Comparison of ENCODE assay signal across 16 mouse cellular contexts in genomic region chr7:27193731-27194130, GRCm38 (mm10). TPM values are rescaled to one million over a fixed set of nuclear protein-coding genes. Genes with fewer than 3 reads are reported as not detected.
DNase-seq lines count a peak whose midpoint lies in the region; ATAC-seq and TF ChIP-seq lines count a peak whose summit lies in the region.
"Had no signal": no experiment of that assay in that cellular context is flagged by ENCODE, and none has a peak within 500 bp of the region (broad histone marks: within the 10 kb centered on the region; RNA-seq: fewer than 3 reads in every experiment).

No protein-coding gene starts in this region.

- no peaks in the 10 kb centered on the region for H3K9me3 ChIP-seq in kidney, embryonic 14.5 days (ENCODE audit: control insufficient read depth, low read length)
- no peaks in the 10 kb centered on the region for H3K9me3 ChIP-seq in ES-E14 (ENCODE audit: control insufficient read depth, insufficient read depth, low read depth, low read length)
- no peaks in the 10 kb centered on the region for H3K9me3 ChIP-seq in embryonic facial prominence, embryonic 14.5 days (ENCODE audit: control insufficient read depth, low read length)
- H3K9me3 ChIP-seq in midbrain, embryonic 12.5 days = 0 out of 2 replicates have a peak, but pooled peaks cover 3% of the 10 kb centered on the region
- H3K9me3 ChIP-seq: embryonic facial prominence, embryonic 15.5 days had no signal

- H3K9ac ChIP-seq in kidney, embryonic 14.5 days (ENCODE audit: low read depth, low read length) = 0 out of 2 replicates have a peak overlapping the region, but pooled peaks have one; percentile 1
- peak overlapping the region; percentile 56; the same call in 1 of the 2 replicates for H3K9ac ChIP-seq in ES-E14 (ENCODE audit: insufficient read depth, low read depth, low read length, poor library complexity, severe bottlenecking)
- peak overlapping the region; percentile 46 for H3K9ac ChIP-seq in embryonic facial prominence, embryonic 14.5 days (ENCODE audit: low read depth, low read length)
- no peak overlapping the region; the same call in 1 of the 2 replicates for H3K9ac ChIP-seq in midbrain, embryonic 12.5 days (replicated peaks)
- H3K9ac ChIP-seq: embryonic facial prominence, embryonic 15.5 days had no signal

- H3K27ac ChIP-seq in kidney, embryonic 14.5 days (ENCODE audit: low read depth, low read length) = no peak overlapping the region
- H3K27ac ChIP-seq in ES-E14 (ENCODE audit: insufficient read depth, low read depth, low read length, poor library complexity, severe bottlenecking) = no peak overlapping the region
- no peak overlapping the region for H3K27ac ChIP-seq in embryonic facial prominence, embryonic 14.5 days (replicated peaks; ENCODE audit: low read depth, low read length)
- H3K27ac ChIP-seq in midbrain, embryonic 12.5 days (replicated peaks) = no peak overlapping the region
- H3K27ac ChIP-seq: embryonic facial prominence, embryonic 15.5 days had no signal

- H3K4me1 ChIP-seq in kidney, embryonic 14.5 days (ENCODE audit: control insufficient read depth, insufficient read depth, low read length) = peaks cover 12% of the 10 kb centered on the region; the same call in 1 of the 2 replicates
- peaks cover 4 to 17% of the 10 kb centered on the region in 2 experiments for H3K4me1 ChIP-seq in ES-E14 (ENCODE audit: control insufficient read depth in 2 of 2, insufficient read depth in 2 of 2, low read length in 2 of 2, poor library complexity in 1 of 2)
- H3K4me1 ChIP-seq in embryonic facial prominence, embryonic 14.5 days (ENCODE audit: control insufficient read depth, insufficient read depth, low read length) = peaks cover 11% of the 10 kb centered on the region
- peaks cover 24% of the 10 kb centered on the region for H3K4me1 ChIP-seq in midbrain, embryonic 12.5 days

- DNase-seq in kidney, adult 8-10 months = no peak
- DNase-seq in ES-E14 (ENCODE audit: low read depth, low spot score) = no peak
- no peak for DNase-seq in embryonic facial prominence, embryonic 14.5 days (ENCODE audit: low spot score)
- DNase-seq in layer of hippocampus, postnatal 10 days (ENCODE audit: low spot score in 2 of 2) = no peak
- no peak for DNase-seq in spleen, postnatal 4 days (ENCODE audit: low spot score in 2 of 2)
- DNase-seq in cerebellum, adult 9-11 months = no peak
- DNase-seq: gastrocnemius, postnatal 14 days; kidney, postnatal 36 days; right cerebral cortex, postnatal 4 days had no signal

- in situ Hi-C loops in ES-E14 (cut with MboI; ENCODE audit: low sequenced_read_pairs in 2 of 2, unreplicated experiment in 2 of 2) = no loop called here

- no peaks in the 10 kb centered on the region for H3K27me3 ChIP-seq in kidney, embryonic 14.5 days (ENCODE audit: control insufficient read depth, insufficient read depth, low read length)
- H3K27me3 ChIP-seq in embryonic facial prominence, embryonic 14.5 days (replicated peaks; ENCODE audit: control insufficient read depth, insufficient read depth, low read length) = no peaks in the 10 kb centered on the region
- no peaks in the 10 kb centered on the region for H3K27me3 ChIP-seq in midbrain, embryonic 12.5 days
- H3K27me3 ChIP-seq: embryonic facial prominence, embryonic 15.5 days had no signal

- H3K4me3 ChIP-seq in kidney, embryonic 14.5 days (ENCODE audit: low read length) = no peak overlapping the region
- H3K4me3 ChIP-seq in ES-E14 (ENCODE audit: insufficient read depth in 1 of 2, low read depth in 1 of 2, low read length in 2 of 2, poor library complexity in 1 of 2, severe bottlenecking in 1 of 2) = no peak overlapping the region
- H3K4me3 ChIP-seq in embryonic facial prominence, embryonic 14.5 days (ENCODE audit: low read depth, low read length) = peak overlapping the region; percentile 73
- no peak overlapping the region for H3K4me3 ChIP-seq in midbrain, embryonic 12.5 days

- peaks cover 54% of the 10 kb centered on the region for H3K36me3 ChIP-seq in kidney, embryonic 14.5 days (ENCODE audit: control insufficient read depth, insufficient read depth, low read length)
- peaks cover 56% of the 10 kb centered on the region for H3K36me3 ChIP-seq in ES-E14 (ENCODE audit: control insufficient read depth, insufficient read depth, low read length, poor library complexity, severe bottlenecking)
- H3K36me3 ChIP-seq in embryonic facial prominence, embryonic 14.5 days (ENCODE audit: control insufficient read depth, insufficient read depth, low read length) = peaks cover 57% of the 10 kb centered on the region
- H3K36me3 ChIP-seq in midbrain, embryonic 12.5 days = peaks cover 53% of the 10 kb centered on the region

- ATAC-seq in kidney, embryonic 14.5 days (ENCODE audit: low FRiP score, low TSS enrichment) = no peak
- no peak for ATAC-seq in embryonic facial prominence, embryonic 14.5 days (ENCODE audit: low read depth)
- no peak for ATAC-seq in midbrain, embryonic 12.5 days (ENCODE audit: low FRiP score, low read depth)

- WGBS in kidney, embryonic 14.5 days = 82% methylated on average over 4 of the region's 4 CpGs
- 82% methylated on average over 4 of the region's 4 CpGs for WGBS in embryonic facial prominence, embryonic 14.5 days
- WGBS in midbrain, embryonic 12.5 days = 93% methylated on average over 4 of the region's 4 CpGs

- no peak overlapping the region; the same call in 1 of the 2 replicates for H3K4me2 ChIP-seq in kidney, embryonic 14.5 days (replicated peaks; ENCODE audit: low read depth, low read length)
- H3K4me2 ChIP-seq in embryonic facial prominence, embryonic 14.5 days (ENCODE audit: low read depth, low read length) = peak overlapping the region; percentile 89; the same call in 1 of the 2 replicates
- peak overlapping the region; percentile 25 for H3K4me2 ChIP-seq in midbrain, embryonic 12.5 days (replicated peaks)

TF ChIP-seq in ES-E14, 5 proteins besides CTCF, POLR2A, EP300 and RAD21:
- TF ChIP-seq ZC3H11A (IDR thresholded peaks at IDR 0.05; ENCODE audit: borderline replicate concordance, low read depth, low read length) = no peak

RNA-seq across cellular contexts. Expression of gene BC024978, which starts 1.9 kb away (rescaled TPM):
- polyA plus RNA-seq in kidney, embryonic 14.5 days (2014; fragmentation: Nextera tagmentation; extraction: Ambion mirVana) = 2.9 and 4.5 TPM in 2 replicates
- total RNA-seq in ES-E14 (2012; rRNA removed) = 10.4 and 12.0 TPM in 2 replicates
- polyA plus RNA-seq in embryonic facial prominence, embryonic 14.5 days (2014; fragmentation: Nextera tagmentation; extraction: Ambion mirVana) = 3.0 and 3.6 TPM in 2 replicates
- 3.9 and 4.5 TPM in 2 replicates for polyA plus RNA-seq in midbrain, embryonic 12.5 days (2016; fragmentation: Nextera tagmentation; extraction: Ambion mirVana)
- total RNA-seq in layer of hippocampus, postnatal 10 days (2021) = 10 to 100 TPM; 17.8 to 22.1 TPM

RNA-seq across cellular contexts. Expression of gene Snrpa, which starts 2.3 kb away (rescaled TPM):
- 322 and 327 TPM in 2 replicates for polyA plus RNA-seq in kidney, embryonic 14.5 days (2014; fragmentation: Nextera tagmentation; extraction: Ambion mirVana)
- total RNA-seq in ES-E14 (2012; rRNA removed) = 113 and 129 TPM in 2 replicates
- polyA plus RNA-seq in embryonic facial prominence, embryonic 14.5 days (2014; fragmentation: Nextera tagmentation; extraction: Ambion mirVana) = 187 and 232 TPM in 2 replicates
- 277 and 286 TPM in 2 replicates for polyA plus RNA-seq in midbrain, embryonic 12.5 days (2016; fragmentation: Nextera tagmentation; extraction: Ambion mirVana)
- 10 to 100 TPM; 78.9 to 87.5 TPM for total RNA-seq in layer of hippocampus, postnatal 10 days (2021)

RNA-seq across cellular contexts. Expression of gene Mia, which starts 12.8 kb away (rescaled TPM):
- 24.5 and 30.8 TPM in 2 replicates for polyA plus RNA-seq in kidney, embryonic 14.5 days (2014; fragmentation: Nextera tagmentation; extraction: Ambion mirVana)
- 12.5 and 36.3 TPM in 2 replicates for total RNA-seq in ES-E14 (2012; rRNA removed)
- 102 and 115 TPM in 2 replicates for polyA plus RNA-seq in embryonic facial prominence, embryonic 14.5 days (2014; fragmentation: Nextera tagmentation; extraction: Ambion mirVana)
- 5.1 and 11.1 TPM in 2 replicates for polyA plus RNA-seq in midbrain, embryonic 12.5 days (2016; fragmentation: Nextera tagmentation; extraction: Ambion mirVana)
- 10 to 100 TPM; 10.9 to 13.9 TPM for total RNA-seq in layer of hippocampus, postnatal 10 days (2021)
- total RNA-seq: neutrophil, adult 5-6 weeks had no signal

RNA-seq across cellular contexts. Expression of gene Gm21983, which starts 12.8 kb away (rescaled TPM):
- not detected in 2 replicates for polyA plus RNA-seq in kidney, embryonic 14.5 days (2014; fragmentation: Nextera tagmentation; extraction: Ambion mirVana)
- total RNA-seq in ES-E14 (2012; rRNA removed) = 1.3 TPM in 1 of 2 replicates, not detected in the other
- polyA plus RNA-seq in embryonic facial prominence, embryonic 14.5 days (2014; fragmentation: Nextera tagmentation; extraction: Ambion mirVana) = 0.52 TPM in 1 of 2 replicates, not detected in the other
- polyA plus RNA-seq in midbrain, embryonic 12.5 days (2016; fragmentation: Nextera tagmentation; extraction: Ambion mirVana) = 0.59 TPM in 1 of 2 replicates, not detected in the other
- under 1 TPM in 1 of 2 experiments, not detected in 1; 0.75 TPM for total RNA-seq in layer of hippocampus, postnatal 10 days (2021)
- total RNA-seq: gastrocnemius, postnatal 14 days; left cerebral cortex, postnatal 10 days; neutrophil, adult 5-6 weeks had no signal
- polyA plus RNA-seq: heart, postnatal 0 days; thymus, postnatal 0 days had no signal

RNA-seq across cellular contexts. Expression of gene Rab4b, which starts 15.0 kb away (rescaled TPM):
- 51.5 and 60.2 TPM in 2 replicates for polyA plus RNA-seq in kidney, embryonic 14.5 days (2014; fragmentation: Nextera tagmentation; extraction: Ambion mirVana)
- total RNA-seq in ES-E14 (2012; rRNA removed) = 28.3 and 44.2 TPM in 2 replicates
- polyA plus RNA-seq in embryonic facial prominence, embryonic 14.5 days (2014; fragmentation: Nextera tagmentation; extraction: Ambion mirVana) = 58.2 and 59.2 TPM in 2 replicates
- polyA plus RNA-seq in midbrain, embryonic 12.5 days (2016; fragmentation: Nextera tagmentation; extraction: Ambion mirVana) = 82.9 and 83.0 TPM in 2 replicates
- 10 to 100 TPM; 76.6 to 84.2 TPM for total RNA-seq in layer of hippocampus, postnatal 10 days (2021)
